Mouse (Mus musculus) layer of hippocampus, postnatal 25 days (tissue): ENCODE measurements around the gene Tbc1d24. TPM values are rescaled to one million over a fixed set of nuclear protein-coding genes. Genes with fewer than 3 reads are reported as not detected.
"Not testable (repeated sequence)": the region's sequence is repeated elsewhere in the genome, so short reads cannot be mapped to it uniquely, and the experiment has no call there.

ENCODE experiments used
- DNase-seq, 2 experiments: peaks; one replicate each; pipeline ENCODE4 v3.0.0; 2022; ENCODE audit warnings: mixed read lengths in 2 of 2, low spot score in 1 of 2; ENCODE audit errors: extremely low spot score in 1 of 2
- total RNA-seq, 2 experiments: library from RNA; stranded (reverse); gene quantifications; 2 replicates each; pipeline ENCODE4 v1.2.3; 2021

The Tbc1d24 gene
- total RNA-seq, 2 experiments from 2014 or later: 60.1 to 64.2 TPM

GRCm38 (mm10) chr17:24155742-24156141, 49.6 kb downstream of the Tbc1d24 start:
- DNase-seq: no peak

DNA sequence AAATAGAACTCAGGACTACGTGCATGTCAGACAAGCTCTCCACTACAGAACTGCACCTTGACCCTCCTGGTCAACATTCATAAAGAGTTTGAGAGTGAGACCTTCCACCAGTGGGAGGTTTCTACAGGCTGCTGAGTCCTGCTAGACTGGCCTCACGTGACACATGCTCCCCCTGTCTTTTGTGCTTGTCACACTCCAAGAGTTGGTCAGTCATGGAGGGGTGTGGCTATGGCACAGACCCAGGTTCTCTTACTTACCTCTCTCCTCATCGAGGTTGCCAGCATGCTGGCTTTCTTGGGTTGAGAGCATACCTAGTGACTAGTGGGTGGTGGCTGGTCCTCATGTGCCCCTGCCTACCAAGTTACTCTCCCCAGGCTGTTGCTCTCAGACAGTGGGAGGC, 50.9 kb downstream of the Tbc1d24 start:
- DNase-seq: no peak

DNA sequence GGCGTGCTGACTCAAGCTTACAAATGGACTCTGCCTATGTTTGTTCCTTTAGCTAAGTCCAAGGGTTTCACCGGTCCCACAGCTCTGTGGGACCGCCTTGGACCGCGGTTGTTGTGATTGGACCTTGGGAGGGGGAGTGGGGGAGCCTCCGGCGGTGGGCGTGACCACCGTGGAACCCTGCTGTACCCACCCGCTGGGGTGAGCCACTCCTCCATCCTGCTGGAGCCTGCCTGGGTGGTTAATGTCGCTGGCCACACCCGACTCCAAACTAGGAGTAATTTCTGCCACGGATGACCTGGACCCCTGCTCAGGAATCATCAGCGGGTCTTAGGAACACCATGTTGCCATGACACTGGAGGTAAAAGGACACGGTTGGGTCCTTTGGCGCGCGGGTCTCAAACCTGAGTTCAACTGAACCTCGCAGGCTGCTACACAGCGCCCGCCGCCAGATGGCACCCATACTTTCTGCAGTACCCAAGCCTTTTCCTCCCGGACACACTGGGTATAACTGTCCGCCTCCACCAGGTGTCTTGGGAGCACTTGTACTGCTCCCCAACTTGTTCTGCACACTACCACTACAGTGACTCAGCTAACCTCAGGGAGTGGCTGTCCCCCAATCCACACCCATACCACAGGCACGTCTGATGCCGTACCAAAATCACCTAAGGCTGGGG, 53.3 kb downstream of the Tbc1d24 start:
- DNase-seq: peak; percentile 66 to 78

- DNase-seq: no peak
These were observed 54.0 kb downstream of the Tbc1d24 start for GRCm38 (mm10) chr17:24151382-24151781.

GRCm38 (mm10) chr17:24150824-24151223, 54.5 kb downstream of the Tbc1d24 start, which contains the start of gene Pdpk1:
Gene Pdpk1 (minus strand): TSS chr17:24150924.
- DNase-seq: no peak

- DNase-seq: no peak
These were observed 55.9 kb downstream of the Tbc1d24 start for GRCm38 (mm10) chr17:24149421-24149820.

- DNase-seq: no peak
These were observed 62.5 kb downstream of the Tbc1d24 start for GRCm38 (mm10) chr17:24142897-24143296.

GRCm38 (mm10) chr17:24141425-24141920, 63.9 kb downstream of the Tbc1d24 start:
- DNase-seq: peak; percentile 90 to 95

- DNase-seq: no peak
These were observed 64.4 kb downstream of the Tbc1d24 start for GRCm38 (mm10) chr17:24140845-24141424.

- DNase-seq: no peak
These were observed 65.4 kb downstream of the Tbc1d24 start for GRCm38 (mm10) chr17:24139968-24140367.

GRCm38 (mm10) chr17:24139256-24139655, 66.1 kb downstream of the Tbc1d24 start:
- DNase-seq: no peak

DNA sequence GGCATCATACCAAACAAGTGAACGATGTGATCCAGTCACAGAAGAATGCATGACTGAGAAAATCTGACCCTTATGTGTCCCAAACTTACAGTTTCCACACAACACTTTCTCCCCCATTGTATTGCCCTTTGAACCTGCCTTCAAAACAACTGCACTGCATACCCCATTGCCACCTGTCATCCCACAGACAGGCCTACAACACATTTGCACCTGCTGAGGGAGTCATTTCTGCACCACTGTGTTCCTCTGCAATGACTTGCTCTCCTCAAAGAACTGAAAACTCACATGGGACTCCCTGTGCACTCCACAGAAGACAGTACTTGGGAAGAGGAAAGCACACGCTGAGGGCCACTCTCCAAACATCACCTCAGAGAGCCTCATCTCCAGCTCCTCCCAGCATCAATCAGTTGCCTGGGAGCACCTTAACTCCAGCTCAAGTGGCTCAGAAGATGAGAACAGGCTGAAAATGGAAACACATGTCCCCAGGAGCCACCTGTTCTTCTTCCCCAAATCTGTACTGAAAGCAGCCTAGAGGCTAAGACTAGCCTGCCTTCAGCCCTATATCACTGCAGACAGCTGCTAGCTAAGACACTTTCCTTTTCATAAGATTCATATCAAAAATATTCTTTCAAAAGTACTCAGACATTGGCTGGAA, 68.0 kb downstream of the Tbc1d24 start:
- no peak for DNase-seq

DNA sequence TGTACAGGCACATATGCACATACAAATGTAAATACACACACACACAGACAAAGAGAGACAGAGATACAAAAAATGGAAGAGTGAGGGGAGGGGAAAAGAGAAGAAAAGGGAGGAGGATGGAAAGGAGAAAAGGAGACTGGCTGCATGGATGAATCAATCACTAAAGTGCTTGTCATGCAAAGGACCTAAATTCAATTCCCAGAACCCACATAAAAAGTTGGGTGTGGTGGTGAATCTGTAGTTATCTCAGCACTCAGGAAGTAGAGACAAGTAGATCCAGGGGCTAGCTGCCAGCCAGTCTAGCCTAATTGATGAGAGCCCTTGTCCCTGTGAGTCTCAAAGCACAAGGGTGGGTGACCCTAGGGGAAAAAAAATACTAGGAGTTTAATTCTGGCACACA, 71.3 kb downstream of the Tbc1d24 start:
- DNase-seq: no peak

- not testable (repeated sequence) for DNase-seq
These were observed 72.4 kb downstream of the Tbc1d24 start for GRCm38 (mm10) chr17:24132919-24133318.

DNA sequence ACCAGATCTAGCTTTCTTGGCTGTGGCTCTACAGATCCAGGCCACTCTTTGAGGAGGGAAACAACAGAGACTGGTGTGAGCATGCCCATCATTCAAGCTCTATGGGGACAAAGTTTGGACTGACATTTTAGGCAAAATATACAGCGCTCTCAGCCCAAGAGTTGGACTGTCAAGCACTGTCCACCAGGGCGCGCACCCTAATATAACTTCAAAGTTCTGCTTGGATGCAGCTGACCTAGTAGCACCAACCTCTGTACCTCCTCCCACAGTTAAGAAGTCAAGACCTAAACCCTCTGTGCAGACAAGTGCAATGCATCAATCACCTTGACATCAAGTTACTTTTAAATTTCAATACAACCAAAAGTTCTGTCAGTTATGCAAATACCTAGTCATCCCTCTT, 73.8 kb downstream of the Tbc1d24 start:
- DNase-seq: no peak

DNA sequence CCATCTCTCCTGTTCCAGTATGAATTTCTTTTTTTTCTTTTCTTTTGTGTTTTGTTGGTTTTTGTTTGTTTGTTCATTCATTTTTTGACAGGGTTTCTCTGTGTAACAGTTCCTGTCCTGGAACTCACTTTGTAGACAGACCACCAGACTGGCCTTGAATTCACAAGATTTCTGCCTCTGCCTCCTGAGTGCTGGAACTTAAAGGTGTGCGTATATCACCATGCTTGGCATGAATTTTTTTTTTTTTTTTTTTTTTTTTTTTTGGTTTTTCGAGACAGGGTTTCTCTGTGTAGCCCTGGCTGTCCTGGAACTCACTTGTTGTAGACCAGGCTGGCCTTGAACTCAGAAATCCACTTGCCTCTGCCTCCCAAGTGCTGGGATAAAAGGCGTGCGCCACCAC, 76.1 kb downstream of the Tbc1d24 start:
- not testable (repeated sequence) for DNase-seq

DNA sequence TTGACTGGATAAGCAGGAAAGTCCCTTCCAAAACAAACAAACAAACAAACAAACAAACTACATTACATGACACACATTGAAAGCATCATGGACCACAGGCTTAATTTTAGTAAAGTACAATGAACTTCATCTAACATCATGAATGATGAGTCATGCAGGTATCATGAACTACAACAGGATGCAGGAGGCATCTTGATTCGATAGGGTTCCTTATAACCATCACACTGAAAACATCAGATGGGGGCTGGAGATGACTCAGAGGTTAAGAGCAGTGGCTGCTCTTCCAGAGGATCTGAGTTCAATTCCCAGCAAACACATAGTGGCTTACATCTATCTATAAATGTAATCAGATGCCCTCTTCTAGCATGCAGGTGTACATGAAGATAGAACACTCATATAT, 77.8 kb downstream of the Tbc1d24 start:
- DNase-seq: no peak

DNA sequence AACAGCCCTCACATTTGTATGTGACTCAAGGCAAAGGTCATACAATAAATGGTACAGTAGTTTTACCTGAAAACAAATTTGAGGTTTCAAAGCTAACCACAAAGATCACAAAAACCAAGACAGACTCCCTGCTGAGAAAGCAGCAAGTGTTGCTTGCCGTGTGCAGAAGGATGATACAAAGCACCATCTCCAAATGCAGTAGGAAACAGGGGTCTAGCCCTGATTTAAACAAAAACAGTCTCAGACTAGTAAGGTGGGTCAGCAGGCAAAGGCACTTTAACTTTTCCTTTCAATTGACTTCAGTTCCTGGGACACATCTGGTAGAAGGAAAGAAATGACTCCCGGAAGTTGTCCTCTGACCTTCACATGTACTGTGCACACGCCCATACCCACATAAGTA, 78.6 kb downstream of the Tbc1d24 start:
- DNase-seq: no peak
